Mouse (Mus musculus): Measurements from ENCODE around the gene C530008M17Rik. TPM values are rescaled to one million over a fixed set of nuclear protein-coding genes. Genes with fewer than 3 reads are reported as not detected.
A peak's percentile ranks its signal among the peaks of the same experiment; 100 is the strongest.

C530008M17Rik gene
- total RNA-seq, 2 experiments from 2014 or later = 90.0 to 90.5 TPM

GRCm38 (mm10) chr5:76839786-76840185, 183.5 kb downstream of the C530008M17Rik start:
- DNase-seq = no peak

- DNase-seq = no peak
Observed at GRCm38 (mm10) chr5:76841859-76842258, 185.5 kb downstream of the C530008M17Rik start.

DNA sequence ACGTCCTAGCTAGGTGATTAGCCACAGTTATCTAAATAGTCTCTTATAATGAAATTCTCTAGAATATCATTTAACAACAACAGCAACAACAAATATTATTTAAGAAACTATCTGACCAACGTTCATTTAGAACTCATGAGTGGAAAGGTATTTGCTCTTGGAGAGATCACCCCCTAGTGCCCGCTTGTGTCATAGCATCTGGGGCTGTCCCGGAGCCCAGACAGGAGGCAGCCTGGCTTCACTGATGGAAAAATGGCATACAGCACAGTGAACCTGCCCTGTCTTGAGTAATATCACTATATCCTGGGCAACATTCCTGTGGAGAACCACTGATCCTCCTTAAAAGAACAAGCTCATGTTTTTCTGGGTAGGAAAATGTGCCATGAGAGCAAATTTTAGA, 187.1 kb downstream of the C530008M17Rik start:
- DNase-seq = peak; percentile 72 to 74

DNA sequence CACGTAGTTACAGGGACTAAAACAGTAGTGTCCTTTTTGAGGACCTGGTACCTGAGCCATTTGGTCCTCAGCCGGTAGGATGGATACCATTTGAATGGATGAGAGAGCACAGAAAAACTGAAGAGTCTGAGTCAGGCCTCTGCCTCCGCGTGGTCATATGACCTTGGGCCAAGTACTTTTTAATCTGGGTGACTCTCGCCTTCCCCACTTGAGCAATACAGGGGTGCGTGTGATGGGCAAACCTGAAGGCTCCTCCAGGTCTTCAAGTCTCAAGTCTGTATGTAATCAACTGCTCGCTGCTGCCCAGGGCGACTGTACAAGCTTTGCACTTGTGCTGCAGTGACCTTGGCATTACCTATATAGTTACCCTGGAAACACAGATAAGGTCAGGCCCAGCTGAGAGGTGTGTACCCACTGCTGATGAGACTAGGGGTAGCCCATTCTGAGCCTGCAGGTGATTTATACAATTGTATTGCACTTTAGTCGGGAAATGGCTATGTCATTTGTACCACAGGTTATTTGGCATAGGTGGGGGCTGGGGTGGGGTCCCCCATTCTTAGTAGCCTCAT, 187.6 kb downstream of the C530008M17Rik start:
- DNase-seq = no peak

- DNase-seq = no peak
Observed at GRCm38 (mm10) chr5:76844618-76845186, 188.4 kb downstream of the C530008M17Rik start.

- DNase-seq = no peak
Observed at GRCm38 (mm10) chr5:76847106-76847505, 190.8 kb downstream of the C530008M17Rik start.

GRCm38 (mm10) chr5:76851316-76851715, 195.0 kb downstream of the C530008M17Rik start:
- DNase-seq = no peak

GRCm38 (mm10) chr5:76853549-76853948, 197.2 kb downstream of the C530008M17Rik start:
- peak; percentile 72 to 73 for DNase-seq

DNA sequence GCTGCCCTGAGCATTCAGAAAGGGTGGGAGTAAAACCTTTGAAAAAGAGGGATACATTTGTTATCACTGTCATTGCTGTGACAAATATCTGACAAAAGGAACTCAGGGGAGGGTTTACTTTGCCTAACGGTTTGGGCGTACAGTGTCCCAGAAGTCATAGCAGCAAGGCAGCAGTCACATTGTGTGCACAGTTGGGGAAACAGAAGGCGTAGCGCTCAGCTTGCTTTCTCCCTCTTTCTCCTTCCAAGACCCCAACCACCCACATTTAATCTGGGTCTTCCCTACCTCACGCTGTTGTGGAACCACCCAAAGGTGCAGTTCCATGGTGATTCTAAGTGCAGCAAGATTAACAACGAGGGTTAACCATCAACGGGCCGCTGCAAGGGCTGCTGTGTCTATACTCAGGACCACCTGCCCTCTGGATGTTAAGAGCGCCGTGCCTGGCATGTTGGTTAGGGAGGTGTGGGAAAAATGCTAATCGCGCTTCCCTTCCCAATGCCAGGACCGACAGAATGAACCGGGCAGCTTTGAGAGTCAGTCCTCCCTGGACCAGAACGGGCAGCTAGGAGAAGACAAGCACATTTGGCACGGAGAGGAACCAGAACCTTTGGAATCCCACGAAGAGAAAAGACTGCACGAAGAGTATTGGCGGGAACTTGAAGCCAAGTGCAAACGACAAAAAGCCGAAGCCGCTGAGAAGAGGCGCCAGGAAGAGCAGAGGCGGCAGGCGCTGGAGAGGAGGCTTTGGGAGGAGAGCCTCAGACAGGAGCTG, 199.7 kb downstream of the C530008M17Rik start:
- DNase-seq = peak in 1 of 2 experiments; percentile 42

DNA sequence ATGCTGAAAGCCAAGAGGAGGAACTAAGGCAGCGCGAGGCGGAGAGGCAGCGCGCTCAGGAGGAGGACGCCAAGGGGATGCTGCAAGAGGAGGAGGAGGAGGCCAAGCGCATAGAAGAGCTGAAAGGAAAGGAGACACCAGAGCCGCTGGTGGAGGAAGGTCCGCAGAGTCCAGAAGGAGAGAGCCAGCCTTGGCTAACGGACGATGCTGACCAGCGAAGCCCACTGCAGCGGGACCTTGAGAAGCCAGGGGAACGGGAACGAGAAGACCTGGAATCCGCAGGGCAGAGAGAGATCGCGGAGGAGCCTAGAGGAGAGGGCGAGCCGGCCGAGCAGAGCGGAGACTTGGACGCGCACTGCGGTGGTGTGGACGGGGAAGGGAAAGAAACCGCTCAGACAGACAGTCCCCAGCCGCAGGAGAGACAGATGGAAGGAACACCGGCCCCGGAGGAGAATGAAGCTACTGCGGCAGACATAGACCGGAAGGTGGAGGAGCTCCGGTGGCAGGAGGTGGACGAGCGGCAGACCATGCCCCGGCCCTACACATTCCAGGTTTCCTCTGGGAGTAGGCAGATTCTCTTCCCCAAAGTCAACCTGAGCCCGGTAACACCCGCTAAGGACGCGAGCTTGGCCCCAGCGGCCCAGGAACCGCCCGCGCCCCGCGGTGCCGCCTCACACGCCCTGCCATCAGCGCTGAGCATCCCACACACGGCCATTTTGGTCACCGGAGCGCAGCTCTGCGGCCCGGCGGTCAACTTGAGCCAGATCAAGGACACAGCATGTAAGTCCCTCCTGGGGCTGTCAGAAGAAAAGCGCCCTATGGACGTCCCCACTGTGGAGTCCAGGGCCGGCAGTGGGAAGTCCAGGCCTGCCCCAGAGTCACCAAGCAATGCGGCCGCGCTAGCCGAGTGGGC, 201.0 kb downstream of the C530008M17Rik start:
- no peak for DNase-seq

GRCm38 (mm10) chr5:76858444-76858843, 202.1 kb downstream of the C530008M17Rik start:
- DNase-seq = no peak

GRCm38 (mm10) chr5:76866819-76867218, 210.5 kb downstream of the C530008M17Rik start:
- no peak for DNase-seq

GRCm38 (mm10) chr5:76868693-76869286, 212.5 kb downstream of the C530008M17Rik start:
- DNase-seq = no peak

- DNase-seq = no peak
Observed at GRCm38 (mm10) chr5:76869553-76869952, 213.2 kb downstream of the C530008M17Rik start.

- DNase-seq = no peak
Observed at GRCm38 (mm10) chr5:76876106-76876758, 219.9 kb downstream of the C530008M17Rik start.

- no peak for DNase-seq
Observed at GRCm38 (mm10) chr5:76884107-76884506, 227.8 kb downstream of the C530008M17Rik start.

DNA sequence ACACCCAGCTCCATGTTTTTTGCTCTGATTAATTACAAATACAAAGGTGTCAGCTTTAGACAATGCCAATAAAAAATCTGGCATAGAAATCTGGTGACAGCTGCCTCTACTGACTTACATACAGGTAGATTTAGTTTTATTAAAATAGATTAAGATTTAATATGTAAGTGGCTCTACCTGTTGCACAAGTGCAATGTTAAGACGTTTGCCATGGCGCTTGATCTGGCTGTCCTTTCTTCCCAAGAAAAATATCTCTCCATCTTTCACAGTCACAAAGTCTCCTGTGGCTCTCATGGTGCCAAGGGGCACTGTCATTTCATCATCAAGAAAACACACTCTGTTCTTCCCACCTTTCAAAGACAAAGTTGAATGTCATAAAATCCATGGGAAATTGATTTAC, 230.7 kb downstream of the C530008M17Rik start:
- no peak for DNase-seq

DNA sequence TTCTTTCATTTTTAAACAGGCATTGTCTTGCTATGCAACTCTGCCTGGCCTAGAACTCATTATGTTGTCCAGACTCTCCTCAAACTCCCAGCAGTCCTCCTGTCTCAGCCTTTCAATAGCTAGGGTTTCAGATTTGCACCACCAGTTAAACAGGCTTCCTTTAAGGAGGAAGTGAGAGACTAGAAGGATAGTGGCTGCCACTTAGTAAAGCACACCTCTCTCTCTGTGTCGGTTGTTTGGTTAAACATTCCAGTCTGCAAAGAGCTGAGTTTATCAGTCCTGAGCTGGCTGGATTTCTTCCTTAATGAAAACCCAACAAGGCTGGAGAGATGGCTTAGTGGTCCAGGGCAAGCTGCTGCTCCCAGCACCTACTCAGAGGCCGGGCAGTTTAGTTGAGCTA, 236.3 kb downstream of the C530008M17Rik start:
- DNase-seq = no peak

GRCm38 (mm10) chr5:76893084-76893483, 236.8 kb downstream of the C530008M17Rik start:
- no peak for DNase-seq

- DNase-seq = no peak
Observed at GRCm38 (mm10) chr5:76902131-76902530, 245.8 kb downstream of the C530008M17Rik start.

DNA sequence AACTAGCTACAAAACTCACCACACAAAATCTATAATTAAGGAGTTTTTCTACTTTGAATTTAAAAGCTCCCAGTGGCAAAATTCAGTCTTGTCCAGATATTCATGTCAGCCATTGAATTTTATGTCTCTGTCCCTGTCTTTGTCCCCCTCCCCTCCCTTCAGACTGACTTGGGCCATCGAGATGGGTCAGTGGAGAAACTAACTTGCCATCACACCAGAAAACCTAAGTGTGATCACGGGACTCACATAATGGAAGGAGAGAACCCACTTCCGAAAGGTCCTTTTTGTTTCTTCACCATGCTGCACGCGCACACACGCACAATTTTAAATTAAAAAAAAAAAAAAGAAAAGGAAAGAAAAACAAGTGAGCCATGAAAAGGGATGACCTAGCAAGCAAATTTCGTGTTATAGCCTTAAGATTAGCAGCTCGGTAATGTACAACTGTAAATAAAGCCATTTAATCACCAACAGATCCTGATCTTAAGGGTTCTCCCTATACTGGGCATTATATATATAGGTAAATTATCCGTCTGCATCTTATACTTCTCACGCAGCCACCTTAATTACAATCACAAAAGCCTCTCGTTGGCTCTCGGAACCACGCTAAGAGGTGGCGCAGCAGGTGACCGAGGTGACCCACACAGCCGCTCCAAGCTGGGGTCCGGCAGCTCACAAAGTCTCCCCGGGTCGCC, 248.5 kb downstream of the C530008M17Rik start:
- no peak for DNase-seq

Measured in layer of hippocampus, postnatal 36 days (tissue).